Mouse (Mus musculus) lung, postnatal 0 days (tissue): Measurements from ENCODE around the gene Cubn.

Experiments used
- CTCF ChIP-seq: IDR thresholded peaks from 2 replicates; pipeline ENCODE4 v1.5.1; 2016; ENCODE audit warnings: antibody characterized with exemption, mild to moderate bottlenecking
- EP300 ChIP-seq: IDR thresholded peaks from 2 replicates; pipeline ENCODE4 v1.6.1; 2016; ENCODE audit warnings: antibody characterized with exemption, mild to moderate bottlenecking, control low read depth

DNA sequence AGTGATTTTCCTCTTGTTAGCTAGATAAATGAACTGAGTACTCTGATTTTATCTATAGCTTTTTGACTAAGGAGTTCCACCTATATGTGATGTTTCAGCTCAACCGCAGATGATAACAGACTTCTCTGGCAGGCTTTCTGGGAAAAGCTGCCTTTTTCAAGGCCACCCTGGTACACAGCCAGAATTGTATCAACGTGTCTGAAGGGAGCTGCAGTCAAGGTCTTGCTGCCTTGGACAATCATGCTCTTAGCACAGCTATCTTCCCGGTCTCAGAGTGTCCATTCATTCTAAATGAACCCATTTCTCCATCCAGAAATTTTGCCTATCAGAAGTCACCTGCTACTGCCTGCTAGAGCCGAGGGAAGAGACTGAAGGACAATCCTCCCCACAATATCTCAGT is 35.9 kb upstream of the Cubn start:
- TF ChIP-seq CTCF (no peak), EP300 (no peak)
